Mouse (Mus musculus): ENCODE results near the gene Taf1.

DNA sequence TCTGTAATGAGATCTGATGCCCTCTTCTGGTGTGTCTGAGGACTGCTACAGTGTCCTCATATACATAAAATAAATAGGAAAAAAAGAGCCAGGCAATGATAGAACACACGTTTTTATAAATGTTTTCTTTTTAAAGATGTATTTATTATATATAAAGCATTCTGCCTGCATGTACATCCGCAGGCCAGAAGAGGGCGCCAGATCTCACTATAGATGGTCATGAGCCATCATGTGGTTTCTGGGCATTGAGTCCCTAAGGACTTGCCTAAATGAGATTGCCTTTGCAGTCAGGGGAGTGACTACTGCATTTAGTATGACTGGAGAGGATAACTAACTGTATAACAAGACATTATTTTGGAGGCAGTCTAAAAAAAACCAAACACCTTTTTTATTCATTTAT lies 27.9 kb upstream of the Taf1 start:
- TF ChIP-seq CTCF (IDR thresholded peaks at IDR 0.05; ENCODE audit: borderline replicate concordance, control insufficient read depth, extremely low read depth, insufficient read depth, low read length, poor library complexity) (no peak), POLR2A (IDR thresholded peaks at IDR 0.05; ENCODE audit: control insufficient read depth, extremely low read depth, insufficient read depth, low read length, poor library complexity) (no peak)

Data from thymus, adult 2 months (tissue).